Mouse (Mus musculus): ENCODE data around the gene Odf4. TPM values are rescaled to one million over a fixed set of nuclear protein-coding genes. Genes with fewer than 3 reads are reported as not detected.

Gene Odf4
- polyA plus RNA-seq, 1 experiment from 2014 or later, result not detected

GRCm38 (mm10) chr11:68892233-68892832 lies 34.5 kb downstream of the Odf4 start:
- H3K9me3 ChIP-seq (replicated peaks), result no peaks in the 10 kb centered on the region
- H3K36me3 ChIP-seq, result no peaks in the 10 kb centered on the region
- no peak overlapping the region for H3K4me3 ChIP-seq (replicated peaks)
- no peak for ATAC-seq (ENCODE audit: insufficient number of reproducible peaks, low FRiP score, low TSS enrichment, low read depth)
- no peak overlapping the region for H3K4me2 ChIP-seq (replicated peaks)
- H3K27ac ChIP-seq (replicated peaks), result no peak overlapping the region
- H3K4me1 ChIP-seq, result 0 out of 2 replicates have a peak, but pooled peaks cover 2% of the 10 kb centered on the region
- H3K27me3 ChIP-seq, result no peaks in the 10 kb centered on the region
- WGBS, result 77% methylated on average over 14 of the region's 15 CpGs
- no peak overlapping the region for H3K9ac ChIP-seq

- H3K9ac ChIP-seq, result no peak overlapping the region
- H3K4me1 ChIP-seq, result 0 out of 2 replicates have a peak, but pooled peaks cover 2% of the 10 kb centered on the region
- WGBS, result 78% methylated on average over 5 of the region's 5 CpGs
- H3K27me3 ChIP-seq, result no peaks in the 10 kb centered on the region
- no peak overlapping the region for H3K4me3 ChIP-seq (replicated peaks)
- no peak for ATAC-seq (ENCODE audit: insufficient number of reproducible peaks, low FRiP score, low TSS enrichment, low read depth)
- H3K9me3 ChIP-seq (replicated peaks), result no peaks in the 10 kb centered on the region
- H3K4me2 ChIP-seq (replicated peaks), result no peak overlapping the region
- H3K36me3 ChIP-seq, result no peaks in the 10 kb centered on the region
- H3K27ac ChIP-seq (replicated peaks), result no peak overlapping the region
Measured at GRCm38 (mm10) chr11:68891823-68892222, 35.1 kb downstream of the Odf4 start.

DNA sequence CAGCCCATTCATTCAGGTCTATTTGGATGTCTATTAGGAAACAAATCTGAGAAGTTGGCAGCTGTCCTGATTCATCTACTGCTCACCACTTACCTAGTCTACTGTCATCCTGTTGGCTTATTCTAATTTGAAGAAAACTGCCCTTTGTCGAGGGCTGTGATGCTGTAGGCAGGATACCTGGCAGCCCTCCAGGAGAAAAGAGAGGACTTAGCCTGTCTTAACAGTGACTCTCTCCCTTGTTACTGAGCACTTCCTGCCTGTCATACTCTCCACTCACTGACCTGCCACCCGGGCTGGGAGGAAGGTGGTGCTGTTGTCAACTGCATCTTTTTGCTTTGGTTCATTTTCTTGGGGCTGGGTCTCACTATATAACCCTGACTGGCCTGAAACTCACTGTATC lies 36.3 kb downstream of the Odf4 start:
- Histone ChIP-seq H3K9ac (no peak overlapping the region), H3K27ac (replicated peaks) (no peak overlapping the region), H3K9me3 (replicated peaks) (no peaks in the 10 kb centered on the region), H3K4me2 (replicated peaks) (no peak overlapping the region), H3K4me3 (replicated peaks) (no peak overlapping the region), H3K27me3 (no peaks in the 10 kb centered on the region), H3K4me1 (0 out of 2 replicates have a peak, but pooled peaks cover 2% of the 10 kb centered on the region), H3K36me3 (no peaks in the 10 kb centered on the region)
- ATAC-seq (ENCODE audit: insufficient number of reproducible peaks, low FRiP score, low TSS enrichment, low read depth), result no peak
- WGBS, result 26% methylated on average over 2 of the region's 2 CpGs

GRCm38 (mm10) chr11:68888653-68889052 lies 38.2 kb downstream of the Odf4 start:
- H3K9me3 ChIP-seq (replicated peaks), result no peaks in the 10 kb centered on the region
- 68% methylated on average over 2 of the region's 2 CpGs for WGBS
- H3K27ac ChIP-seq (replicated peaks), result no peak overlapping the region
- no peaks in the 10 kb centered on the region for H3K36me3 ChIP-seq
- no peaks in the 10 kb centered on the region for H3K27me3 ChIP-seq
- no peak for ATAC-seq (ENCODE audit: insufficient number of reproducible peaks, low FRiP score, low TSS enrichment, low read depth)
- H3K4me1 ChIP-seq, result no peaks in the 10 kb centered on the region
- H3K4me2 ChIP-seq (replicated peaks), result no peak overlapping the region
- H3K9ac ChIP-seq, result no peak overlapping the region
- H3K4me3 ChIP-seq (replicated peaks), result no peak overlapping the region

DNA sequence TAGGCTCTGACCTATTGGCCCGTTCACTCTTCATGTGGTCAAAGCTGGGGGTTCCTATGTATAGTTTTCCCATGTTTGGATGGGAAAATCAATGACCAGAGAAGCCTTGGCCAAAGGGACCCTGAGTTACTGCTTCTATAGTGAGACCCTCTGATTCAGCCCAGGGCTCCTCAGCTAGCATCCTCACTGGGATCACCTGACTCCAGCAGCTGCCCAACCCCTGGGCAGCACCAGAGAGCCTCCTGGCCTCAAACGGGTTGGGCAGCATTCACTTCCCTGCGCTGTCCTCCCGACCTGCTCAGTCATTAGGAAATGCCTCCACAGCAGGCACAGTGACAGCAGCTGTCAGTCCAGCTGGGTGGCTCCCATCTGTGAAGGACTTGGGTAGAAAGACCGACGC lies 38.6 kb downstream of the Odf4 start, which contains the start of gene Rnf222:
Rnf222 (plus strand) TSS at position 301 of the 400 bp plus-strand sequence.
- H3K4me3 ChIP-seq (replicated peaks), result no peak within 1 kb of the TSS
- no peaks in the 10 kb centered on the region for H3K4me1 ChIP-seq
- no peak for ATAC-seq (ENCODE audit: insufficient number of reproducible peaks, low FRiP score, low TSS enrichment, low read depth)
- no peaks in the 10 kb centered on the region for H3K9me3 ChIP-seq (replicated peaks)
- H3K36me3 ChIP-seq, result no peaks in the 10 kb centered on the region
- 28% methylated on average over 6 of the region's 6 CpGs for WGBS
- H3K9ac ChIP-seq, result no peak within 1 kb of the TSS
- no peak within 1 kb of the TSS for H3K4me2 ChIP-seq (replicated peaks)
- H3K27me3 ChIP-seq, result no peaks in the 10 kb centered on the region
- no peak within 1 kb of the TSS; the same call in 1 of the 2 replicates for H3K27ac ChIP-seq (replicated peaks)

DNA sequence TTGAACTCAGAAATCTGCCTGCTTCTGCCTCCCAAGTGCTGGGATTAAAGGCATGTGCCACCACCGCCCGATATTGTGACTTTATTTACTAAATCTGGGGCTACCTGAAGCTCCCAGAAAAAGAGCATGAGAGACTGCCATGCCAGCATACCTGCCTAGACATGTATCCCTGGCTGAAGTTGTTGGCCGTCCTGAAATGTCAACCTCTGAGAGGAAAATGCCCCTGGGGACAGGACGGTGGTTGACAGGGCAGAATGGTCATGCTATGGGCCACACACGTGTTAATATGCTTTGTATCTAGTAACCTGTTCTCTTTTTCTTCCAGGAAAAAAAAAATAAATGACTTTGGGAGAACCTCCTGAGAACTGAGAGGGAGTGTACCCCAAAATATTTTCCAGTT lies 40.8 kb downstream of the Odf4 start:
- 57% methylated on average over 5 of the region's 5 CpGs for WGBS
- no peaks in the 10 kb centered on the region for H3K27me3 ChIP-seq

GRCm38 (mm10) chr11:68884368-68884767 lies 42.5 kb downstream of the Odf4 start:
- H3K9ac ChIP-seq, result no peak overlapping the region
- 76% methylated on average over 5 of the region's 5 CpGs for WGBS
- H3K4me1 ChIP-seq, result 0 out of 2 replicates have a peak, but pooled peaks cover 4% of the 10 kb centered on the region
- no peak overlapping the region for H3K4me3 ChIP-seq (replicated peaks)
- no peak overlapping the region for H3K27ac ChIP-seq (replicated peaks)
- no peaks in the 10 kb centered on the region for H3K9me3 ChIP-seq (replicated peaks)
- no peaks in the 10 kb centered on the region for H3K27me3 ChIP-seq
- no peaks in the 10 kb centered on the region for H3K36me3 ChIP-seq
- no peak overlapping the region for H3K4me2 ChIP-seq (replicated peaks)
- no peak for ATAC-seq (ENCODE audit: insufficient number of reproducible peaks, low FRiP score, low TSS enrichment, low read depth)

More for the DNA sequence above, 40.8 kb downstream of the Odf4 start:
- Histone ChIP-seq H3K4me1 (0 out of 2 replicates have a peak, but pooled peaks cover 4% of the 10 kb centered on the region), H3K9ac (no peak overlapping the region), H3K27ac (replicated peaks) (no peak overlapping the region), H3K4me2 (replicated peaks) (no peak overlapping the region), H3K9me3 (replicated peaks) (no peaks in the 10 kb centered on the region), H3K36me3 (no peaks in the 10 kb centered on the region), H3K4me3 (replicated peaks) (no peak overlapping the region)
- ATAC-seq (ENCODE audit: insufficient number of reproducible peaks, low FRiP score, low TSS enrichment, low read depth), result no peak

- H3K27me3 ChIP-seq, result no peaks in the 10 kb centered on the region
- no peak overlapping the region for H3K27ac ChIP-seq (replicated peaks)
- H3K9me3 ChIP-seq (replicated peaks), result no peaks in the 10 kb centered on the region
- 0 out of 2 replicates have a peak, but pooled peaks cover 4% of the 10 kb centered on the region for H3K4me1 ChIP-seq
- H3K9ac ChIP-seq, result no peak overlapping the region
- no peaks in the 10 kb centered on the region for H3K36me3 ChIP-seq
- no peak for ATAC-seq (ENCODE audit: insufficient number of reproducible peaks, low FRiP score, low TSS enrichment, low read depth)
- no peak overlapping the region for H3K4me3 ChIP-seq (replicated peaks)
- no peak overlapping the region for H3K4me2 ChIP-seq (replicated peaks)
- 74% methylated on average over 2 of the region's 2 CpGs for WGBS
Measured at GRCm38 (mm10) chr11:68883843-68884242, 43.0 kb downstream of the Odf4 start.

- no peak overlapping the region for H3K4me2 ChIP-seq (replicated peaks)
- H3K27ac ChIP-seq (replicated peaks), result no peak overlapping the region
- H3K9me3 ChIP-seq (replicated peaks), result no peaks in the 10 kb centered on the region
- H3K27me3 ChIP-seq, result no peaks in the 10 kb centered on the region
- no peak overlapping the region for H3K9ac ChIP-seq
- no peak for ATAC-seq (ENCODE audit: insufficient number of reproducible peaks, low FRiP score, low TSS enrichment, low read depth)
- 16% methylated on average over 14 of the region's 14 CpGs for WGBS
- no peaks in the 10 kb centered on the region for H3K36me3 ChIP-seq
- 0 out of 2 replicates have a peak, but pooled peaks cover 4% of the 10 kb centered on the region for H3K4me1 ChIP-seq
- no peak overlapping the region for H3K4me3 ChIP-seq (replicated peaks)
Measured at GRCm38 (mm10) chr11:68882107-68882506, 44.8 kb downstream of the Odf4 start.

- H3K4me3 ChIP-seq (replicated peaks), result no peak overlapping the region
- no peaks in the 10 kb centered on the region for H3K9me3 ChIP-seq (replicated peaks)
- H3K4me1 ChIP-seq, result 0 out of 2 replicates have a peak, but pooled peaks cover 4% of the 10 kb centered on the region
- H3K9ac ChIP-seq, result no peak overlapping the region
- ATAC-seq (ENCODE audit: insufficient number of reproducible peaks, low FRiP score, low TSS enrichment, low read depth), result no peak
- no peak overlapping the region for H3K4me2 ChIP-seq (replicated peaks)
- 85% methylated on average over 5 of the region's 5 CpGs for WGBS
- no peaks in the 10 kb centered on the region for H3K27me3 ChIP-seq
- H3K36me3 ChIP-seq, result no peaks in the 10 kb centered on the region
- no peak overlapping the region for H3K27ac ChIP-seq (replicated peaks)
Measured at GRCm38 (mm10) chr11:68878811-68879210, 48.1 kb downstream of the Odf4 start.

DNA sequence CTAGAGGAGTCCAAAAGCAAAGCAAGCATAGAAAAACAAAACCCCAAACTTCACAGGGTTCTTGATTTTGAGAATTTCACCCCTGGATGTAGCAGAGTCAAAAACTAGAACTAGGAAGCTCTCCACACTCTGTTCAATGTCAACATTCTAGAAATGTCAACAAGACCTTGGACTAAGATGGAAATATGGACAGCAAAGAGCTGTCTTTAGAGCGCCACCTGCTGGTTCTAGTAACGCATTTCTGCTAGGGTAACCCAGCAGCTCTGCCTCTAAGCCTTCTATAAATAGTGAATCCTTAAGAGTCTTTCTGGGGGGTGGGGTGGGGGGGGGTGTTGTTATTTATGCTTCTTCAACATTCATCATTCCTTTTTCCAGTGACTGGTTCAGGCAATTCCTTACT lies 52.0 kb downstream of the Odf4 start:
- Histone ChIP-seq H3K4me1 (0 out of 2 replicates have a peak, but pooled peaks cover 3% of the 10 kb centered on the region), H3K9me3 (replicated peaks) (no peaks in the 10 kb centered on the region), H3K4me3 (replicated peaks) (no peak overlapping the region), H3K4me2 (replicated peaks) (no peak overlapping the region), H3K36me3 (no peaks in the 10 kb centered on the region), H3K27me3 (no peaks in the 10 kb centered on the region), H3K9ac (no peak overlapping the region), H3K27ac (replicated peaks) (no peak overlapping the region)
- WGBS, result 0% methylated on average over 2 of the region's 2 CpGs
- ATAC-seq (ENCODE audit: insufficient number of reproducible peaks, low FRiP score, low TSS enrichment, low read depth), result no peak
